Comparison of ENCODE assay signal across 18 mouse cellular contexts in the genomic region with DNA sequence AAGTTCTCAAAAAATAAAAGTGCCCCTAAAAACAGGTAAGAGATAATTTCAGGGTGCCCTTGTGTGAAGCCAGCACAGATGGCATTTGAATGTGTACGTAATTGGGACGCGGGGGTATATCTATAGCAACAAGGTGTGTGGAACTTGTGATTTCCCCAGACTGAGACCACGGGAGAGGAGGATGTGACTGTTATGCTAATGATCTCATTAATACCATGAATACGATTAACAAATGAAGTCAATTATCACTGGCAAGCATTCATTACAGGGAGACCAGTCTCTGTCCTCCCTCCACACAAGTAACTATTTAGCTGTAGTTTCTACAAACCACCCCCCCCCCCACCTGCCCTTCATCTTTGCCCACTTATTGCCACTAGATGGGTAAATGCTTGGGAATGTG.
DNase-seq lines count a peak whose midpoint lies in the region; ATAC-seq lines count a peak whose summit lies in the region.
"Had no signal": no experiment of that assay in that cellular context is flagged by ENCODE, and none has a peak within 500 bp of the region (broad histone marks: within the 10 kb centered on the region; RNA-seq: fewer than 3 reads in every experiment).

No protein-coding gene starts in this region.

- no peaks in the 10 kb centered on the region for H3K36me3 ChIP-seq in forebrain, embryonic 12.5 days (replicated peaks)
- H3K36me3 ChIP-seq in forebrain, embryonic 15.5 days: no peaks in the 10 kb centered on the region
- no peaks in the 10 kb centered on the region for H3K36me3 ChIP-seq in hindbrain, embryonic 13.5 days
- H3K36me3 ChIP-seq in hindbrain, embryonic 11.5 days (ENCODE audit: control insufficient read depth, insufficient read depth, low read length): no peaks in the 10 kb centered on the region
- H3K36me3 ChIP-seq in neural tube, embryonic 12.5 days: no peaks in the 10 kb centered on the region
- H3K36me3 ChIP-seq in neural tube, embryonic 15.5 days: no peaks in the 10 kb centered on the region
- no peaks in the 10 kb centered on the region for H3K36me3 ChIP-seq in forebrain, embryonic 14.5 days (ENCODE audit: control insufficient read depth, insufficient read depth, low read length)
- H3K36me3 ChIP-seq: embryonic facial prominence, embryonic 12.5 days; heart, embryonic 13.5 days had no signal

- no peak overlapping the region for H3K27ac ChIP-seq in forebrain, embryonic 12.5 days
- no peak overlapping the region for H3K27ac ChIP-seq in forebrain, embryonic 15.5 days (replicated peaks)
- H3K27ac ChIP-seq in hindbrain, embryonic 13.5 days: no peak overlapping the region
- H3K27ac ChIP-seq in hindbrain, embryonic 11.5 days (ENCODE audit: low read depth, low read length): no peak overlapping the region
- no peak overlapping the region for H3K27ac ChIP-seq in neural tube, embryonic 12.5 days
- H3K27ac ChIP-seq in neural tube, embryonic 15.5 days (replicated peaks): no peak overlapping the region
- H3K27ac ChIP-seq in forebrain, embryonic 14.5 days (ENCODE audit: low read depth, low read length): no peak overlapping the region
- H3K27ac ChIP-seq: embryonic facial prominence, embryonic 12.5 days; heart, embryonic 13.5 days; hindbrain, postnatal 0 days had no signal

- H3K27me3 ChIP-seq in forebrain, embryonic 12.5 days: no peaks in the 10 kb centered on the region
- H3K27me3 ChIP-seq in forebrain, embryonic 15.5 days: no peaks in the 10 kb centered on the region
- no peaks in the 10 kb centered on the region for H3K27me3 ChIP-seq in hindbrain, embryonic 13.5 days
- no peaks in the 10 kb centered on the region for H3K27me3 ChIP-seq in hindbrain, embryonic 11.5 days (ENCODE audit: control insufficient read depth, insufficient read depth, low read length)
- no peaks in the 10 kb centered on the region for H3K27me3 ChIP-seq in neural tube, embryonic 12.5 days (replicated peaks)
- no peaks in the 10 kb centered on the region for H3K27me3 ChIP-seq in neural tube, embryonic 15.5 days (replicated peaks)
- no peaks in the 10 kb centered on the region for H3K27me3 ChIP-seq in forebrain, embryonic 14.5 days (replicated peaks; ENCODE audit: control insufficient read depth, insufficient read depth, low read length)
- H3K27me3 ChIP-seq: embryonic facial prominence, embryonic 12.5 days; heart, embryonic 13.5 days had no signal

- H3K4me2 ChIP-seq in forebrain, embryonic 12.5 days: no peak overlapping the region
- H3K4me2 ChIP-seq in forebrain, embryonic 15.5 days (replicated peaks): no peak overlapping the region
- no peak overlapping the region for H3K4me2 ChIP-seq in hindbrain, embryonic 13.5 days
- H3K4me2 ChIP-seq in hindbrain, embryonic 11.5 days (replicated peaks; ENCODE audit: low read depth, low read length): no peak overlapping the region
- no peak overlapping the region for H3K4me2 ChIP-seq in neural tube, embryonic 12.5 days (replicated peaks)
- no peak overlapping the region for H3K4me2 ChIP-seq in neural tube, embryonic 15.5 days
- no peak overlapping the region for H3K4me2 ChIP-seq in forebrain, embryonic 14.5 days (ENCODE audit: low read length)
- H3K4me2 ChIP-seq: embryonic facial prominence, embryonic 12.5 days; heart, embryonic 13.5 days had no signal

- no peak overlapping the region for H3K9ac ChIP-seq in forebrain, embryonic 12.5 days
- H3K9ac ChIP-seq in forebrain, embryonic 15.5 days (replicated peaks): no peak overlapping the region
- no peak overlapping the region for H3K9ac ChIP-seq in hindbrain, embryonic 13.5 days
- H3K9ac ChIP-seq in hindbrain, embryonic 11.5 days (ENCODE audit: low read depth, low read length): no peak overlapping the region
- no peak overlapping the region for H3K9ac ChIP-seq in neural tube, embryonic 12.5 days
- H3K9ac ChIP-seq in neural tube, embryonic 15.5 days (replicated peaks): no peak overlapping the region
- no peak overlapping the region for H3K9ac ChIP-seq in forebrain, embryonic 14.5 days (ENCODE audit: low read length)
- H3K9ac ChIP-seq: embryonic facial prominence, embryonic 12.5 days; heart, embryonic 13.5 days had no signal

- WGBS in forebrain, embryonic 12.5 days: 62% methylated on average over 5 of the region's 5 CpGs
- WGBS in forebrain, embryonic 15.5 days: 48% methylated on average over 5 of the region's 5 CpGs
- WGBS in hindbrain, embryonic 13.5 days: 58% methylated on average over 5 of the region's 5 CpGs
- WGBS in hindbrain, embryonic 11.5 days: 88% methylated on average over 5 of the region's 5 CpGs
- WGBS in neural tube, embryonic 12.5 days: 75% methylated on average over 5 of the region's 5 CpGs
- 38% methylated on average over 5 of the region's 5 CpGs for WGBS in neural tube, embryonic 15.5 days
- WGBS in forebrain, embryonic 14.5 days: 43% methylated on average over 5 of the region's 5 CpGs

- no peaks in the 10 kb centered on the region for H3K9me3 ChIP-seq in forebrain, embryonic 12.5 days
- no peaks in the 10 kb centered on the region for H3K9me3 ChIP-seq in forebrain, embryonic 15.5 days
- no peaks in the 10 kb centered on the region for H3K9me3 ChIP-seq in hindbrain, embryonic 13.5 days
- no peaks in the 10 kb centered on the region for H3K9me3 ChIP-seq in hindbrain, embryonic 11.5 days (ENCODE audit: control insufficient read depth, low read length)
- no peaks in the 10 kb centered on the region for H3K9me3 ChIP-seq in neural tube, embryonic 12.5 days
- H3K9me3 ChIP-seq in neural tube, embryonic 15.5 days (replicated peaks): no peaks in the 10 kb centered on the region
- no peaks in the 10 kb centered on the region for H3K9me3 ChIP-seq in forebrain, embryonic 14.5 days (replicated peaks; ENCODE audit: control insufficient read depth, low read length)
- H3K9me3 ChIP-seq: embryonic facial prominence, embryonic 12.5 days; heart, embryonic 13.5 days had no signal

- DNase-seq in hindbrain, embryonic 11.5 days (ENCODE audit: low spot score): no peak
- DNase-seq in forebrain, embryonic 14.5 days (ENCODE audit: low spot score): peak; percentile 43
- DNase-seq: adrenal gland, postnatal 10 days; cerebellum, adult 11-12 months; cerebellum, adult 9-10 months; cerebellum, postnatal 25 days; gastrocnemius, postnatal 14 days; heart, postnatal 36 days; kidney, adult 11 months had no signal

- H3K4me1 ChIP-seq in forebrain, embryonic 12.5 days: peaks cover 6% of the 10 kb centered on the region; the same call in 1 of the 2 replicates
- H3K4me1 ChIP-seq in forebrain, embryonic 15.5 days: peaks cover 10% of the 10 kb centered on the region; the same call in 1 of the 2 replicates
- H3K4me1 ChIP-seq in hindbrain, embryonic 13.5 days (replicated peaks): peaks cover 30% of the 10 kb centered on the region
- no peaks in the 10 kb centered on the region for H3K4me1 ChIP-seq in hindbrain, embryonic 11.5 days (replicated peaks; ENCODE audit: control insufficient read depth, insufficient read depth, low read length)
- no peaks in the 10 kb centered on the region for H3K4me1 ChIP-seq in neural tube, embryonic 12.5 days
- H3K4me1 ChIP-seq in neural tube, embryonic 15.5 days: peaks cover 7% of the 10 kb centered on the region; the same call in 1 of the 2 replicates
- H3K4me1 ChIP-seq in forebrain, embryonic 14.5 days (ENCODE audit: control insufficient read depth, insufficient read depth, low read length): no peaks in the 10 kb centered on the region
- H3K4me1 ChIP-seq: embryonic facial prominence, embryonic 12.5 days had no signal

- no peak overlapping the region for H3K4me3 ChIP-seq in forebrain, embryonic 12.5 days (replicated peaks)
- H3K4me3 ChIP-seq in forebrain, embryonic 15.5 days: no peak overlapping the region
- no peak overlapping the region for H3K4me3 ChIP-seq in hindbrain, embryonic 13.5 days
- no peak overlapping the region for H3K4me3 ChIP-seq in hindbrain, embryonic 11.5 days (ENCODE audit: low read depth, low read length)
- no peak overlapping the region for H3K4me3 ChIP-seq in neural tube, embryonic 12.5 days
- no peak overlapping the region for H3K4me3 ChIP-seq in neural tube, embryonic 15.5 days (replicated peaks)
- no peak overlapping the region for H3K4me3 ChIP-seq in forebrain, embryonic 14.5 days (ENCODE audit: low read depth, low read length)
- H3K4me3 ChIP-seq: embryonic facial prominence, embryonic 12.5 days; heart, embryonic 13.5 days had no signal

- peak; percentile 70; the same call in 1 of the 2 replicates for ATAC-seq in forebrain, embryonic 12.5 days (ENCODE audit: low FRiP score)
- ATAC-seq in forebrain, embryonic 15.5 days (replicated peaks): no peak
- ATAC-seq in hindbrain, embryonic 13.5 days (ENCODE audit: low FRiP score): peak; percentile 61
- ATAC-seq in hindbrain, embryonic 11.5 days (ENCODE audit: low FRiP score): no peak
- ATAC-seq in neural tube, embryonic 12.5 days (ENCODE audit: low FRiP score, low read depth): peak; percentile 44
- ATAC-seq in neural tube, embryonic 15.5 days (ENCODE audit: low FRiP score): no peak
- ATAC-seq in forebrain, embryonic 14.5 days: peak; percentile 32; the same call in 1 of the 2 replicates
- no peak for ATAC-seq in erythroid progenitor cell, adult 5-6 weeks (replicated peaks; ENCODE audit: low FRiP score, poor library complexity, severe bottlenecking)
- ATAC-seq: hindbrain, postnatal 0 days had no signal

Comparison
In these comparisons a context has a peak if more than half of its experiments do, and no peak if none do; other contexts are left out.
1. ATAC-seq: peak in forebrain, embryonic 12.5 days (single experiment), hindbrain, embryonic 13.5 days (single experiment), neural tube, embryonic 12.5 days (single experiment) and forebrain, embryonic 14.5 days (single experiment); none in forebrain, embryonic 15.5 days (single experiment), hindbrain, embryonic 11.5 days (single experiment), neural tube, embryonic 15.5 days (single experiment) and erythroid progenitor cell, adult 5-6 weeks (single experiment).